Mouse (Mus musculus) right cerebral cortex, postnatal 25 days (tissue): ENCODE data around the gene Anxa3.

Experiments used
- DNase-seq: peaks from one replicate; pipeline ENCODE4 v3.0.0; 2022

Gene Anxa3

GRCm38 (mm10) chr5:96792936-96793718 is at the start of gene Anxa3:
Gene Anxa3 (plus strand): TSS chr5:96793339.
- DNase-seq, result no peak

- no peak for DNase-seq
These were observed 45.7 kb upstream of the Anxa3 start for GRCm38 (mm10) chr5:96747195-96747984.

- DNase-seq, result no peak
These were observed 35.5 kb upstream of the Anxa3 start for GRCm38 (mm10) chr5:96757615-96758014.

GRCm38 (mm10) chr5:96762021-96762420 is 31.1 kb upstream of the Anxa3 start:
- no peak for DNase-seq

GRCm38 (mm10) chr5:96768846-96769471 is 24.2 kb upstream of the Anxa3 start:
- peak; percentile 68 for DNase-seq

- DNase-seq, result no peak
These were observed 9.4 kb upstream of the Anxa3 start for GRCm38 (mm10) chr5:96783506-96784288.

- no peak for DNase-seq
These were observed 8.0 kb upstream of the Anxa3 start for GRCm38 (mm10) chr5:96785096-96785495.

GRCm38 (mm10) chr5:96792422-96792821 is 717 bp upstream of the Anxa3 start:
- DNase-seq, result no peak

- DNase-seq, result no peak
These were observed 955 bp downstream of the Anxa3 start for GRCm38 (mm10) chr5:96793953-96794635.

GRCm38 (mm10) chr5:96795752-96796151 is 2.6 kb downstream of the Anxa3 start:
- no peak for DNase-seq

GRCm38 (mm10) chr5:96797465-96797864 is 4.3 kb downstream of the Anxa3 start:
- no peak for DNase-seq

GRCm38 (mm10) chr5:96799165-96799564 is 6.0 kb downstream of the Anxa3 start:
- DNase-seq, result no peak

- no peak for DNase-seq
These were observed 6.8 kb downstream of the Anxa3 start for GRCm38 (mm10) chr5:96799969-96800368.

- DNase-seq, result no peak
These were observed 9.0 kb downstream of the Anxa3 start for GRCm38 (mm10) chr5:96802185-96802584.

- DNase-seq, result no peak
These were observed 10.0 kb downstream of the Anxa3 start for GRCm38 (mm10) chr5:96803091-96803490.

- no peak for DNase-seq
These were observed 11.2 kb downstream of the Anxa3 start for GRCm38 (mm10) chr5:96804304-96804703.

GRCm38 (mm10) chr5:96804813-96805212 is 11.7 kb downstream of the Anxa3 start:
- DNase-seq, result no peak

- no peak for DNase-seq
These were observed 17.5 kb downstream of the Anxa3 start for GRCm38 (mm10) chr5:96810620-96811019.

GRCm38 (mm10) chr5:96824769-96825327 is 31.7 kb downstream of the Anxa3 start:
- no peak for DNase-seq

- DNase-seq, result no peak
These were observed 34.0 kb downstream of the Anxa3 start for GRCm38 (mm10) chr5:96827176-96827575.

GRCm38 (mm10) chr5:96834338-96834737 is 41.2 kb downstream of the Anxa3 start:
- DNase-seq, result no peak

- no peak for DNase-seq
These were observed 54.8 kb downstream of the Anxa3 start for GRCm38 (mm10) chr5:96847986-96848385.
